Mouse (Mus musculus): ENCODE measurements at regions not wholly inside any gene's neighbourhood (a gene's known extent, or its start where the extent isn't known, plus 50 kb on each side); places are given as distances from the start of the nearest gene placed in this dataset.
A peak's percentile ranks its signal among the peaks of the same experiment; 100 is the strongest.

- DNase-seq (ENCODE audit: low spot score): no peak
These were observed 240.6 kb downstream of the H2al1j start for GRCm38 (mm10) chrX:11568262-11568661.

- DNase-seq (ENCODE audit: low spot score): no peak
These were observed 246.7 kb downstream of the H2al1j start for GRCm38 (mm10) chrX:11574354-11574753.

GRCm38 (mm10) chrX:11575571-11575970, 247.9 kb downstream of the H2al1j start:
- DNase-seq (ENCODE audit: low spot score): no peak

- DNase-seq (ENCODE audit: low spot score): peak; percentile 38
These were observed 248.7 kb downstream of the H2al1j start for GRCm38 (mm10) chrX:11576287-11576686.

GRCm38 (mm10) chrX:11577294-11577693, 249.7 kb downstream of the H2al1j start:
- no peak for DNase-seq (ENCODE audit: low spot score)

GRCm38 (mm10) chrX:11585353-11585752, 257.7 kb downstream of the H2al1j start:
- no peak for DNase-seq (ENCODE audit: low spot score)

- DNase-seq (ENCODE audit: low spot score): peak; percentile 22
These were observed 264.0 kb downstream of the H2al1j start for GRCm38 (mm10) chrX:11591391-11592187.

- DNase-seq (ENCODE audit: low spot score): no peak
These were observed 266.9 kb downstream of the H2al1j start for GRCm38 (mm10) chrX:11594542-11594941.

- DNase-seq (ENCODE audit: low spot score): no peak
These were observed 269.9 kb downstream of the H2al1j start for GRCm38 (mm10) chrX:11597548-11597947.

GRCm38 (mm10) chrX:11614237-11614636, 286.6 kb downstream of the H2al1j start:
- DNase-seq (ENCODE audit: low spot score): no peak

- peak; percentile 71 for DNase-seq (ENCODE audit: low spot score)
These were observed 293.6 kb downstream of the H2al1j start for GRCm38 (mm10) chrX:11621045-11621763.

GRCm38 (mm10) chrX:11626274-11626878, 298.8 kb downstream of the H2al1j start:
- DNase-seq (ENCODE audit: low spot score): peak; percentile 39

GRCm38 (mm10) chrX:11629362-11629761, 301.7 kb downstream of the H2al1j start:
- DNase-seq (ENCODE audit: low spot score): no peak

GRCm38 (mm10) chrX:11629906-11630305, 302.3 kb downstream of the H2al1j start:
- DNase-seq (ENCODE audit: low spot score): peak; percentile 58

GRCm38 (mm10) chrX:11631186-11631913, 303.7 kb downstream of the H2al1j start:
- no peak for DNase-seq (ENCODE audit: low spot score)

- peak; percentile 69 for DNase-seq (ENCODE audit: low spot score)
These were observed 304.4 kb downstream of the H2al1j start for GRCm38 (mm10) chrX:11632011-11632410.

GRCm38 (mm10) chrX:11633823-11634222, 306.2 kb downstream of the H2al1j start:
- DNase-seq (ENCODE audit: low spot score): peak; percentile 34

GRCm38 (mm10) chrX:11644484-11644883, 316.9 kb downstream of the H2al1j start:
- DNase-seq (ENCODE audit: low spot score): no peak

GRCm38 (mm10) chrX:11646681-11647526, 319.3 kb downstream of the H2al1j start:
- no peak for DNase-seq (ENCODE audit: low spot score)

- DNase-seq (ENCODE audit: low spot score): no peak
These were observed 319.9 kb downstream of the H2al1j start for GRCm38 (mm10) chrX:11647527-11647836.

- no peak for DNase-seq (ENCODE audit: low spot score)
These were observed 325.7 kb downstream of the H2al1j start for GRCm38 (mm10) chrX:11653336-11653735.
